Mouse (Mus musculus) urinary bladder, postnatal 10 days (tissue): ENCODE data around the gene Art5.

Experiments
- DNase-seq: peaks from one replicate; pipeline ENCODE4 v3.0.0; 2022; ENCODE audit warnings: low spot score

The Art5 gene

DNA sequence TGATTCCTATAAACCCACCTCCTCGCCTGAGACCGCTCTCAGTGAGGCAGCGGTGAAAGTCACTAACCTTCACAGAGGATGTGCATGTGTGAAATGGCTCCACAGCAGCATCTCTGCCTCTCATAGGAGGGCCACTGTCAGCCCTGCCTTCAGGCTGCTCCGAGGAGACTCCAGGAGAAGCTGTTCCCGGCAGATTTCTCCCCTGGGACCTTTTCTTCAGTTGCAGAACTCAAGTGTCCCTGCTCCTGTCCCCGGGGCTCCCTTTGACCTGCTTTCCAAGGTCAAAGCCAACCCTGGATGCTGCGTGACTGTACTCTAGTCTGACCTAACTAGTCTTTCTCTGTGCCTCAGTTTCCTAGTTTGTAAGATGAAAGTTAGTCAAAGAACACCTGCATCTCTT lies at the start of gene Art5:
TSS of gene Art5 (minus strand) at position 319 of the 400 bp plus-strand sequence.
- DNase-seq, result no peak

DNA sequence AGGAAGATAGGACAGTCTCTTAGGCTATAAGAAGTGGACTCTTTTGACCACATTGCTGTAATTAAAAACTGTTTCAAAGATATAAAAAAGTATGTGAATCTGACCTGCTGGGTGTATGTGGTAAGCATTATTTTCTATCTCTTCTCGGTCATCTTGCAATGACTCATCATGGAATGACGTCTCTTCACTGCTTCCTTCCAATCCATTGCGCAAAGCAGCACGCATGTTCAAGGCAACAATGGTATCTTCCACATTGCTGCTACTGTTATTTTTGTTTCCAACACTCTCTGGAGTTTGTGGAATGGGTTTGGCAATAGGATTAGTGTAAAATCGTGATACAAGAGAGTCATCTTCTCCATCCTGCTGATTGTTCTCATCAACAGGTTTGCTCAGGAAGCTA lies 44.4 kb upstream of the Art5 start:
- DNase-seq, result no peak

DNA sequence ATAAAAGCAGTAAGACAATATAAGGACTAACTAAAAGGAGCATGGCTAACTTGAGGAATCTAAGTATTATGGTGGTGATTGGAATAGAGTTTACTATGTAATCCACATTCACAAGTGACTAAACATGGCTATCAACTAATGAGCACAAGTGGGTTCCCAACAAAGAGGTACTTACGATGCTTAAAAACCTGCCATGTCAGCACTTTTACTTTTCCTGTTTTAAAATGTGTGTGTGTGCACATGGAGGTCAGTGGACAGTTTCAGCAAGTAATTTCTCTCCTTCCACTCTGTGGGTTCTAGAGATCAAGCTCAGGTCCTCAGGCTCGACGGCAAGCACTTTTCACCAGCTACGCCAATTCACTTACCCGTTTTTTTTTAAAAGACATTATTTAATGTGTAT lies 28.6 kb upstream of the Art5 start:
- DNase-seq, result no peak

DNA sequence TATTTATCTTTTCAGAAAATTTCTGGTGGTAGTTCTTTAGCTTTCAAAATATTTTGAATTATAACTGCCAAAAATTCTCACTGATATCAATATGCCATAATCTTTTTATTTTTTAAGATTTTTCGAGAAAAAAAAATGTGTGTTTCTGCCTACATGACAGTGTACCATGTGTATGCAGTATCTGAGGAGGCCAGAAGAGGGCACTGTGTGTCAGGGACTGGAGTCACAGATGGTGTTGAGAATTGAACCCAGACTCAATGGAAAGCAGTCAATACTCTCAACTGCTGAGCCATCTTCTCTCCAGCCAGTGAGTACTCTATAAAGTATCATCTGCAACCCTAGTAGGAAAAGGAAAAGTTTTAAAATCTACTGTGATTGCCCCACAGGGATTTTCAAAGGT lies 28.2 kb upstream of the Art5 start:
- DNase-seq, result no peak

DNA sequence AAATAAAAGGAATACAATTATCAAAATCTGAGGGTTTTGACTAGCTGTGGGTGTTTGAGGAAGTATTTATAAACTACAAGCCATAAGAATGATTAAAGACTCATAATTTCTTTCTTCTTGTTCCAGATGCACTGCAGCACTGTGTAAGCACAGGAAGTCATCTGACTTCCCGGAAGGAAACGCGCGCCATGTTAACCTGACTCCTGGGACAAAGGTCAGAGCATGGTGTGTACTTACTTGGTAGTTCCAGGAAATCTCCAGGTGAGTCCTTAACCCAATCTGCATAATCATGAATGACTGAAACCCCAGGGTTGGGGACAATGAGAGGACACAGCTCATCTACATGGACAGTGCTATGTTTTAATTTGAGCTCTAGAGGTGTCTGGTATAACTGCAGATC lies 23.1 kb upstream of the Art5 start:
- no peak for DNase-seq

DNA sequence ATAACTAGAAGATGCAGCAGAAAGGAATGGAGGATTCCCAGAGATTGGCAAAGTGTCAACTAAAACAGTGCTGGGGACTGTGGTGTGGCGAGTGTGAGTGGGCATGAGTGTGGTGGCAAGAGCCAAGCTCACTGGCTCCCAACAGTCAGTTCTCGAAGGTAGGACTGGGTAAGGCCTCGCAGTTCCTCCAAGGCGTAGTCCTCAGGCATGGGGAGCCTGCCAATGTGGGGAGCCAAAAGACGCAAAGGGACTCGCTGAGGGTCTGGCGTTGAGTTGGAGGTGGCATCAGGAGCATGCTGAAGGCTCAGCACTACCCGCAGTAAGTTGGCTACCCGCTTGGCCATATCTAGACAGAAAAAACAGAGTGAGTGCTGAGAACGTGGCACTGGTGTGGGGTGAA lies 11.0 kb upstream of the Art5 start:
- no peak for DNase-seq

DNA sequence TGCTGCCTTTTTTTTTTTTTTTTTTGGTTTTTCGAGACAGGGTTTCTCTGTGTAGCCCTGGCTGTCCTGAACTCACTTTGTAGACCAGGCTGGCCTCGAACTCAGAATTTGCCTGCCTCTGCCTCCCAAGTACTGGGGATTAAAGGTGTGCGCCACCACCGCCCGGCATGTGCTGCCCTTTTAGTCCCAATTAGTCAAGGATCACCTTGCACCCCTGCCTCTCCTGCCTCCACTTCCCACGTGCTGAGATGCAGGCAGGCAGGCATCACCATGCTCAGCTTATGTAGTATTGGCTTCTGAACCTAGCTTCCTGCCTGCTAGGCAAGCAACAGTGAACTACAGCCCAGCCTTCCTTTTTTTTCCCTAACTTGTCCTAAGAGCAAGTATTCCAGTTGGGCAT lies 8.1 kb upstream of the Art5 start:
- no peak for DNase-seq

DNA sequence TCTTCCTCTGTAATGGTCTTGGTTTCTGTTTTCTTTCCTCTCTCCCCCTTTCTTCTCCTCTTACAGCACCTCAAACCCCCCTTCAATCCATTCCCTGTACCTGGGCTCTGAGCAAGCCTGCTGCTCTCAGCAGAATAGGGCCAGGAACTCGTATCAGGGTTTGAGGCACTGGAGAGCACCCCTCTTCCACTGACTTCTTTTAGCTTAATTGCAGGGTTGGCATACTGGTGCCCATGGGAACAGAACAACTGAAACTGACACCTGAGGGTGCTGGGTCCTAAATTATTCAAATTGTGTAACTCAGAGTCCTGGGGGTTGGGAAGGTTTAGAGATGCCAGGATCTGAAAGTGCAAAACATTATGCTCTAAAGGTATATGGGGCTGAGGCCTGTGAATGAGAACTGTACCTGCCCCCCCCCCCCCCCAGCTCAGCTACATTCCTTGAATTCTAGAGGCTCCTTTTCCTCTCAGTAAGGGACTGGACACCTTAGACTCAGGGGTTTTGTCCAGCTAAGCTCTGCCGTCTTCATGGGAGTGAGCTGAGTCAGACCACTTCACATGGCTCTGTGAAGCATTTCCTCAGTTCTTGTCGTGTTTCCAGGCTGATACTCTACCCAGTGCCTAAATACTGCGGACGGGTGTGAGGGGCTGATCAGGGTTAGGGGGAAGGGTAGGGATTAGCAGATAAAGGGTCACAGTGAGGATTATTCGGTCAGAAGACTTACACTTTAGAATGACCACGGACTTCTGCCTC lies 7.5 kb upstream of the Art5 start, which contains the start of gene Chrna10:
TSS of gene Chrna10 (minus strand) at position 250 of the 753 bp plus-strand sequence.
- no peak for DNase-seq

DNA sequence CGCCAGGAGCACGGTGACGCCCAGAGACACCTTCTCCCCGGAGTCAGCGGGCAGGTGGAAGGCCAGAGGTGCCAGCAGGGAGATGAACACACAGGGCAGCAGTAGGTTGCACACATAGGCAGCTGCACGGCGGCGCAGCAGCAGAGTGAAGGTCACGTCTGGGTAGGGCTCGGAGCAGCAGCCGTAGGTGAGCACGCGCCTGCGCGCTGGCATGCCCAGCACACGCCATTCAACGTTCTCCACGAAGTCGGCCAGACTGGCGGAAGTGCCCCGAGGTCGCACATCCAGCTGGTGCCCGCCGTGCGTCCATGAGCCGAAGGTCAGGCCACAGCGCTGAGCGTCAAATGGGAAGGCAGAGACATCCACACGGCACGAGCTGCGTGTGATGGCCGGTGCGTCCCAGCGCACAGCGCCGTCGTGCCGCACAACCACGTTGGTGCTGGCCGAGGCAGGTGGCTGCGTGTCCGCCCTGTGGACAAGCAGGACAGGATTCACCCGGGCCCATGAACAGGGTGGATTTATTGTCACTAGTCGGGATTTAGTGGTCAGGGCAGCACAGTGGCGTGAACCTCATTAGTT lies 4.0 kb upstream of the Art5 start:
- DNase-seq, result no peak

DNA sequence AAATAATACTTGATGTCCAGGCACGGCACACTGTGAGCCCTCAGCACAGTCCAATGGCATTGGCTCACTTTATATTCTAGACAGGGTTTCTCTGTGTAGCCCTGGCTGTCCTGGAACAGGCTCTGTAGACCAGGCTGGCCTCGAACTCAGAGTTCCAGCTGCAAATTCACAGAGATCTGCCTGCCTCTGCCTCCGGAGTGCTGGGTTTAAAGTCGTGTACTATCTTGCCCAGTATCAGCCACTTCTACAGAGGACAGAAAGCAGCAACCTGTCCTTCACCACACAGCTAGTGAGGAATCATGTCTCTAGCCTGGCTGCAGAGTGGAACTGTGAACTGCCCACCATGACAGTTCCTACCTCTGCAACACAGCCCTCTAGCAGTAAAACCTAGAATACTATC lies 457 bp upstream of the Art5 start:
- DNase-seq, result no peak

DNA sequence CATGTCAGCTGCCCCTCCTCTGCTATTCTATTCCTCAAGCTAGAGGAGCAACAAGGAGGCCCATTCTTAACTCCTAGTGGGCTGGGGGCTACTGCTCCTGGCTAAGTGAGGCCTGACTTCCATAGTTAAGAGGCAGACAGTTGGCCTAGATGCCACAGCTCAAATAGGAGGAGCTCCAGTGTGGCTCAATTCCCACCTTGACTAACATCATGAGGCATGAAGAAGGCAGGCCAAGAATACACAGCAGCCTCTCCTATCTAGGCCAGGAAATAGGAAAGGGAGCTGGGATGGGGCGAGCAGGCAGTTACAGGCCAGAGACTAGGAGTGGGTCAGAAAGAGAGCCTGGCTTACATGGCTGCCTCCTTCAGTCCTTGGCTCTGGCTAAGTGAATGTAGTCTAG lies 1.1 kb downstream of the Art5 start:
- DNase-seq, result no peak

DNA sequence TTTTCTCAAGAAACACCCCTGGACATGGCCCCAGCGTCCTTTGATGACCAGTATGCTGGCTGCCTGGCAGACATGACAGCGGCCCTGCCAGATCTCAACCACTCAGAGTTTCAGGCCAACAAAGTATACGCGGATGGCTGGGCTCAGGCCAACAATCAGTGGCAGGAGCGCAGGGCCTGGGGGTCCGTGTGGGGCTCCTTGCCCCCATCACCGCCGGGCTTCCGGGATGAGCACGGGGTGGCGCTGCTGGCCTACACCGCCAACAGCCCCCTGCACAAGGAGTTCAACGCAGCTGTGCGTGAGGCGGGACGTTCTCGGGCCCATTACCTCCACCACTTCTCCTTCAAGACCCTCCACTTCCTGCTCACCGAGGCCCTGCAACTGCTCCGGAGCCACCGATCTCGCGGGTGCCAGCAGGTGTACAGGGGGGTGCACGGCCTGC lies 2.6 kb downstream of the Art5 start:
- DNase-seq, result no peak

DNA sequence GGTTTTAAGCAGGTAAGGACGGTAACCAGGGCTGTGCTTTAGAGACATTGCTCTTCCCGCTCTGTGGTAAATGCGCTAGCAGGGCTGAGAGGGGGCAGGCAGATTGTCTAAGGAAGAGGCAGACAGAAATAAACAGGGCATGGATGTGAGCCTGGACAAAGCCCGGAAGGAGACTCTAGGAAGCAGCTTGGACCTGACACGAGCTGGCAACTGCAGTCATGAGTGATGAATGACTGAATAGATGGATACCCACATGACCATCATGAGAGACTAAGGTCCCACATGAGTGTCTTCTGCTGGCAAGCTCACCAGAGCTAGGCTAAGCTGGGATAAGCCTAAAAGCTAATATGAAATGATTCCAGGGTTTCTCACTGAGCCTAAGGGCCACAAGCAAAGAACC lies 5.2 kb downstream of the Art5 start:
- no peak for DNase-seq

DNA sequence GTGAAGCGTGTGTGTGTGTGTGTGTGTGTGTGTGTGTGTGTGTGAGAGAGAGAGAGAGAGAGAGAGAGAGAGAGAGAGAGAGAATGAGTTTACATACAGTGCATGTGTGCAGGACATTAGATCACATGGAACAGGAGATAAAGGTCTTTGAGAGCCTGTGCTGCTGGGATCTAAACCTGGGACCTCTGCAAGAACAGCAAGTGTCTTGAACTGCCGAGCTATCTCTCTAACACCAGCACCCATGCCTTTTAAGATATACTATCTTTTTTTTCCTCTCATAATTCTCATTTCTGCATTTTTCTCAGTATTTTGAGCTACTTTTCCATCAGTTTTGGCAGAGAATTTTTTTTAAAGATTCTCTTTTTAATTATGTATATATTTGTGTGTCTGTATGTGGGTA lies 5.7 kb downstream of the Art5 start:
- no peak for DNase-seq

DNA sequence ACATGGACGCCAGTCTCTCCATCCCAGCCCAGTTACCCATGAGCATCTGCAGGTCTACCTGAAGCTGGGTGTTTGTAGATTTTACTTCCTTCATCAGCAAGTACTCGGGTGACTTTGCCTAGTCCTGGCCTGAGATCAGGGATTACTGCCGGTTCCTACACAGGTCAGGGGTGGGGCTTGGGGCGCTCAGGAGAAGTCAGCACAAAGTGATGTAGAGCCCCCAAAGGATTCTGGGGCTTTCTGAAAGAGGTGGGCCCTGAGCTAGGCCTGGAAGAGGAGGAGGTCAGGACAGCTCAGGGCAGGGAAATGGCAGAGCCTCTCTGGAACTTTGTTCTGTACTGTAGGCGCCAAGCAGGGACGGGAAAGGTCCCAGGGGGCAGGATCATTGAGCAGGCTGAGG lies 6.6 kb downstream of the Art5 start:
- DNase-seq, result no peak

DNA sequence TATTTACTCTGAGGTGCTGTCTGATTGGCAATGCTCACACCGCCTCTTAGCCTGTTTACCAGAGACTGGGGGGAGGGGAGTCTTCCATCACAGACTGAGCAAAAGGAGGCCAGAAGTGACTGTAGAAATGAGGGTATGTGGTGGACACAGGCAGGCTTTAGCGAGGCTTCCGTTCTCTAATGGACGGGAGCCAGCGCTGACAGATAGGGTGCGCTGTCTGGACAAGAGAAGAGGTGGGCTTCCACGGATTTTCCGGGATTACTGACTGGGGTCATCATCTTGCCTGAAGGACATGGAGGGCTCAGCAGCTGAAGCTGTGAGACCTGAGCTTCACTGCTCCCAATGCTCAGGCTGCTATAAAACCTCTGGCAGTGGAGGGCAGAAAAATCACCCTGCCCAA lies 7.0 kb downstream of the Art5 start:
- no peak for DNase-seq

DNA sequence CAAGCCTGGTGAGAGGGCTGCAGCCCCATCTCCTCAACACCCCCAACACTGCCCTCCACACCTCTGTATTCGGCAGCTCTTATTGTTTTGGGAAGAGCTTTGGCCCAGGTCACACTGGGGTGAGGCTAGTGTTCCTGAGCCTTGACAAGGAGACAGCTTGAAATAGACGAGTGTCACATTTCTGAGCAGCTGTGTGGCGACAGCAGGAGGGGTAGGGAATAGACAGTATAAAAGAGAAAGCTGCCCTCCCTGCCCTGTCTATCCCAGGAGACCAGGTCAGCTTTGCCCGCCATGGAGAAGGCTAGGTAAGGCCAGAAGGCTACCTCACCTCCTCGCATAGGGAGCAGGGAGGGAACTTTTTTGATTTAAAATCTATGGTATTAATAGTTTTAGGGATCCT lies 7.8 kb downstream of the Art5 start, which contains the start of gene Art1:
TSS of gene Art1 (plus strand) at position 257 of the 400 bp plus-strand sequence.
- DNase-seq, result no peak

DNA sequence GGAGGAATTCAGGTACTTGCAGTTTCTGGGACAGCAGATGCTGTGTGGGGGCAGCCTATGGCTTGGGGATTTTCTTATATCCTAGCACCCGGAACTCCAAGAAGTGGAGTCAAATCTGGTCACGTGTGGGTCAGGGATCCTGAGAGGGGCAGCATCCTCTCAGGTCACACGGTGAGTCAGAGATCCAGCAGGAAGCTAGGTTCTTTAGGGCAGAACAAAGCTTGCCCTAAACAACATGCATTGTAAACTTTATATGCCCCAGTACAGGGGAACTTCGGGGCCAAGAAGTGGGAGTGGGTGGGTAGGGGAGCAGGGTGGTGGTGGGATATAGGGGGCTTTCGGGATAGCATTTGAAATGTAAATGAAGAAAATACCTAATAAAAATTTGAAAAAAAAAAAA lies 8.4 kb downstream of the Art5 start:
- DNase-seq, result no peak

DNA sequence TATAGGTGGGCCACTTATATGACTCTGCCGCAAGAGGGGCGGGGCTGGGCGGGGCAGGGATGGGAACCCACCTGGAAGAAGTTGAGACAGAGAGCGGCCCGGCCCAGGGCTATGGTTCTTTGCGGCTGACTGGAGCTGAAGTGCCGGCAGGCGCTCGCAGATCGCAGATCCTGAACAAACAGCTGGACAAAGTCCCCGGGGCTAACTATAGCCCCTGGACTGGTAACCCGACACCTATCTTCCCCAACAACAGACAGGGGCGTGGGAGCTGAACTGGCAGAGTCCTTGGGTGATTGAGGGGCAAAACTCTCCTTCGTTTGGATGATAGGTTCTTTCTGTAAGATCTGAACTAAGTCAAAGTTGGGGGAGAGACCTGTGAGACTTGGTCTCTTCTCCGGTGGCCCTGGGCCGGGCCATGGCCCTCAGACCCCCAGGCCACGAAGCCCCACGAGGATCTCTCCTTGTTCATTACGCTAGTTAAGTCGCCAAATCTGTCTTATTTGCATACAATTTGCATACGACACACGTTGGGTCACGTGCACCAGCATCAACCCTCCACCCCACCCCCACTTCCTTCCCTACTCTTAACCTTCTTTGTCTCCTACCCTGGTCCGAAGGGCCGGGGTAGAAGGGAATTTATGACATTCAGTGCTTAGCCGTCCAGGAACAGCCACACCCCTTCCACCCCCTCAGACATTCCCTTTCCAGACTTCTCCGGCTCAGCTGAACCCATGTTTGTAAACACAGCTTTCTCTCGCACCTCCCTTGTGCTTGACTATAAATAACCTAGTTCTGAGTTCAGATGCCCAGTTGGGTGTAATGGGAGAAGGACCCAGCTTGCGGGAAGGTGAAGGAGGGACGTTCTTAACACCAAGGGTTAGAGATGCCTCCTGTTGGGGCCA lies 9.3 kb downstream of the Art5 start:
- no peak for DNase-seq

DNA sequence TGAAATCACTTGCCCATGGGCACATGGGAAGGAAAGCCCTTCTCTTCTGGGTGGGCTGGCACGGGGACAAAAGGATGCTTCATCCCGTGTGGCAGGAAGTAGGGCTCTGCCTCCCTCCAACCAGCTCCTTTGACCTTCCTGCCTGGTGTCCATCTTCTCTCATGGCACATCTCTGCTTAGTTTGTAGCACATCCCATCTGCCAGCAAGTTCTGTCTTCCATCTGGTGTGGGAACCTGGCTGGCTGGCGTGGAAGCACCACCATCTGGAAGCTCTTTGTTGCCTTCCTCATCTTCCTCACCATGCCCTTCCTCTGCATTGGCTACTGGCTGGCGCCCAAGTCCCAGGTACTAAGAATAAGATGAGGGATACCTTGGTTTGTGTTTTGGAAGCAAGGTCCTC lies 22.0 kb downstream of the Art5 start:
- DNase-seq, result no peak

DNA sequence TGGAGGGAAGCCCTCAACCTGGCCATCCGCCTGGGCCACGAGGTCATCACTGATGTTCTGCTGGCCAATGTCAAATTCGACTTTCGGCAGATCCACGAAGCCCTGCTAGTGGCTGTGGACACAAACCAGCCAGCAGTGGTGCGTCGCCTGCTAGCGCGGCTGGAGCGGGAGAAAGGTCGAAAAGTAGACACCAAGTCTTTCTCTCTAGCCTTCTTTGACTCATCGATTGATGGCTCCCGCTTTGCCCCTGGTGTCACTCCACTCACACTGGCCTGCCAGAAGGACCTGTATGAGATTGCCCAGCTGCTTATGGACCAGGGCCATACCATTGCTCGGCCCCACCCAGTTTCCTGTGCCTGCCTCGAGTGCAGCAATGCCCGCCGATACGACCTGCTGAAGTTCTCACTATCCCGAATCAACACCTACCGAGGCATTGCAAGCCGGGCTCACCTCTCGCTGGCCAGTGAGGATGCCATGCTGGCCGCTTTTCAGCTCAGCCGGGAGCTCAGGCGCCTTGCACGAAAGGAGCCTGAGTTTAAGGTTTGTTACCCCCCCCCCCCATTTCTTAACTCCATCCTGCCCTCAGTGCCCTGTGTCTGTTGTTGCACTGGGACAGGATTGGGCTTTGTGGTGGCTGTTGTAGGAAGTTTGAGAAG lies 25.1 kb downstream of the Art5 start:
- DNase-seq, result no peak

DNA sequence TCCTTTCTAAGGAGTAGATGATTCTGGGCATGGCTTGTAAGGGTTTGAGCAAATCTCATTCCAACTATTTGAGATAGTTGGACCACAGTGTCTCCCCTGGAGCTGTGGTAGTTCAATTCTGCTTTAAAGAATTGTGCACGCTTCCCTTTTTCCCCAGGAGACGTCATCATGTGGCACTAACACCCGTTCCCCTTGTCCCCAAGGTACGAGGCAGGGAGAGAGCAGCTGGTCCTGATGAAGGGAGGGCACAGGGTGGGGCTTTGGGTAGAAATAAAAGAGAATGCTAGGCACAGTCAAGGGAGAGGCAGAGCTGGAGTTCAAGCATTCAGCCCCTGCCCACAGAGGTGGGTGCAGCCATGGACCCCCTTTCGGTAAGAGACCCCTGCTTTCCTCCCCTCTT lies 26.5 kb downstream of the Art5 start, which contains the start of gene Trpc2:
TSS of gene Trpc2 (plus strand) at position 301 of the 400 bp plus-strand sequence.
- no peak for DNase-seq
